Mouse (Mus musculus) CD4-positive naive resting alpha-beta T cell, adult 57 days (primary cell): ENCODE results near the gene Smim4. TPM values are rescaled to one million over a fixed set of nuclear protein-coding genes. Genes with fewer than 3 reads are reported as not detected.

Experiments
- total RNA-seq: library from RNA; stranded (reverse); gene quantifications from one replicate; pipeline ENCODE4 v1.2.4, GENCODE M21; 2023

The Smim4 gene
- 48.2 TPM for total RNA-seq

DNA sequence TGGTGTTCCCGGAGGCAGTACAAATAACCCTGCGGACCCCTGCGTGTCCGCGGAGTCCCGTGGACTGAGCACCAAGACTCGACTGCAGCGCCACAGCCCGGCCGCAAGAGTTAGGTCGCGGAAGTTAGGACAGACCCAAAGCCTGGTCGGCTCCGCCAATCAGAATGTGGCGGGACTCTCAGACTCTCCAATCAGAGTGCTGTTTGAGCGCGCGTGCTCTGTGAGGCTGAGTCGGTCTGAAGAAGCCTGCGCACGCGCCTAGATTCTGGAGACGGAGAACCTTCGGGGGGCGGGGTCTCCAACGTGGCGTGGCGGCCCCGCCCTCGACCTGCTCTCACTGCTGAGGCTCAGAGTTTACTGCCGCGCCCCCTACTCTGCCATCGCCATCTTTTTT, at the start of gene Smim4:
Smim4 (minus strand) TSS at position 131 of the 394 bp plus-strand sequence.

DNA sequence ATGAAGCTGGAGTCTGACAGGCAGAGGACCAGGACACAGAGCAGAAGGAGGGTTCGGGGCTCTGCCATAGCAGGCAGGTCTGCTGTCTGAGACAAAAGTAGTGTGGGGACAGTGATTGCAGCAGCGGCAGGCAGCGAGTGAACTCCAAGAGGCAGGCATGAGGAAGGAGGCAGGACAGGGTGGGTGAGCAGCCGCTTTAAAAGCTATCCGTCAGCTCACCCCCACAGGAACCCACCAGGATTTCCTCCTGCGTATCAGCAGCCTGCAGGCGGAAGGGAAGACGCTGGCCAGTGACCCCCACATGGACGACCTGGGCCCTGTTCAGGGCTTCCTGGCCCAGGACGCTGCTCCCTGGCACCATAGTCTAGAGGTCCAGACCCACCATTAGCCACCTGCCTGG, 39.7 kb upstream of the Smim4 start, which contains the start of gene Stab1:
Stab1 (minus strand) TSS at position 217 of the 400 bp plus-strand sequence.

DNA sequence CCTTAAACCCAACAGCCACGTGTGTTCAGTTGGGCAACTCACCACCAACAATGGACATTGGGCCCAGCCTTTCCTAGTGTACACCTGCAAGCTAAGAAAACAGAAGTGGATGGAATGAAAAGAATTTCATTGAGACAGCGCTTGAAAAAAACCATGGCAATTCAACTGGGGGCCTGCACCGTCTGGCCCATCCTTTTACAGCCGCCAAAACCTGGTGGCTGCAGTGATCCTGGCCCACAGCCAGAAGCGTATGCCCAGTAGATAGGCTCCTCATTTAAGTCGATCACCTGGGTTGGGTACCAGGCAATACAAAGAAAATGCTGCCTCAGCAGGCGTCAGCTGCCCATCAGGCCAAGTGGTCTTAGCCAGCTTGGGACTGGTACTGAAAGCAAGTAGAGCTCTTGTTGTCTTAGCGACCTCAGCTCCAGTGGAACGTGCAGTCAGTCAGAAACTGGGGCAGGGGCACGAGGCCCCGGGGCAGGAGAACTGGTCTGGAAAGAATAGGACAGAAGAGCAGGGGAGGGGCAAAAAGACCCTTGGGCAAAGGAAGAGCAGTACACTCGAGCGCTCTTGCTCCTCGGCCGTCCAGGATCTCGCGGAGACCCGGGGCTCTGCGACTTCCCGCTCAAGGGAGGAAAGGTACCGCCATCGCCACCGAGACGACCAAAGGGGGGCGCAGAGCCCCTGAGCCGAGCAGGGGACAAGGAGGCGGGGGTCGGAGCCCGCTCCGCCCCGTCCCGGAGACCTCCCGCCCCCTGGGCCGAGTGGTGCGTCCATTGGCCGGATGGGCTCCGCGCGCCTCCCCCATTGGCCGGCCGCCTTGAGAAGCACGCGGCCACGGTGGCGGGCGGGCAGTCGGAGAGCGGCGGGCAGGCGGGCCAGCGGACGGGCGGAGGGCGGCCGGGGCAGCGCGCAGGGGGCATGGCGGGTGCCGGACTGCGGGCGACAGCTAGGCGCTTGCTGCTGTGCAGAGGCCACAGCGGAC, 1.8 kb upstream of the Smim4 start, which contains the start of gene Nt5dc2:
Nt5dc2 (plus strand) TSS at position 818 of the 985 bp plus-strand sequence.

Other genes with a start within 250 kb of the Smim4 start
- 2.1 TPM for gene Mustn1, start 249.8 kb downstream of the Smim4 start, total RNA-seq
- not detected for gene Itih4, start 242.5 kb downstream of the Smim4 start, total RNA-seq
- not detected for gene Itih3, start 205.2 kb downstream of the Smim4 start, total RNA-seq
- gene Itih1, start 185.7 kb downstream of the Smim4 start, total RNA-seq, result not detected
- gene Nek4, start 177.6 kb downstream of the Smim4 start, total RNA-seq, result 3.3 TPM
- gene Glt8d1, start 127.6 kb downstream of the Smim4 start, total RNA-seq, result 9.1 TPM
- gene Spcs1, start 127.3 kb downstream of the Smim4 start, total RNA-seq, result 89.0 TPM
- 83.9 TPM for gene Pbrm1, start 109.8 kb downstream of the Smim4 start, total RNA-seq
- gene Gnl3, start 109.8 kb downstream of the Smim4 start, total RNA-seq, result 279 TPM
- 0.41 TPM for gene Nt5dc2, start 2.1 kb upstream of the Smim4 start, total RNA-seq
- 1.6 TPM for gene Stab1, start 39.7 kb upstream of the Smim4 start, total RNA-seq
- not detected for gene Tnnc1, start 79.4 kb upstream of the Smim4 start, total RNA-seq
- 439 TPM for gene Nisch, start 88.0 kb upstream of the Smim4 start, total RNA-seq
- gene Sema3g, start 88.9 kb upstream of the Smim4 start, total RNA-seq, result not detected
- gene Phf7, start 122.4 kb upstream of the Smim4 start, total RNA-seq, result 7.5 TPM
- 113 TPM for gene Bap1, start 122.5 kb upstream of the Smim4 start, total RNA-seq
- not detected for gene Dnah1, start 194.9 kb upstream of the Smim4 start, total RNA-seq
- 49.2 TPM for gene Capn7, start 207.7 kb upstream of the Smim4 start, total RNA-seq